Mouse (Mus musculus) left cerebral cortex, adult 9 months (tissue): ENCODE measurements around the gene Nr1d2.
"Not testable (repeated sequence)": the region's sequence is repeated elsewhere in the genome, so short reads cannot be mapped to it uniquely, and the experiment has no call there.

Experiments used
- DNase-seq, 2 experiments: peaks; one replicate each; pipeline ENCODE4 v3.0.0; 2022; ENCODE audit warnings: low spot score in 2 of 2

The Nr1d2 gene

GRCm38 (mm10) chr14:18238750-18239731 is at the start of gene Nr1d2:
TSS of gene Nr1d2 (minus strand) at chr14:18239127.
- peak; percentile 98 to 99 for DNase-seq

- no peak for DNase-seq
Measured at GRCm38 (mm10) chr14:18287391-18287790, 48.5 kb upstream of the Nr1d2 start.

DNA sequence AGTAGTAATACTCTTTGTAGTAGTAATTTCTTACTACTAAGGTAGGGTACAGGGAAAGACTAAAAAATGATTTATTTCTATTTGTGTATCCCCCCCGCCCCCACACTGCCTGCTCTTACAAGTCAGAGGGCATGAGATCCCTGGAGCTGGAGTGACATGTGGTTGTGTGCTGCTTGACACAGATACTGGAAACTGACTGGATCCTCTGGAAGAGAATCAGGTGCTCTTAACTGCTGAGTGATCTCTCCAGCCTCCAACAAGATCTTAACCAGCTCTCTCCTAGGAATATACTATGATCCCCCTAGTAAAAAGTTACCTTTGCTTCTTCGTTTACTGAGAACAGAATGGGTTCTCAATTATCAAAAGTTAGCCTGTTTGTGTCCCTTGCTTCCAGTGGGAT is 47.5 kb upstream of the Nr1d2 start:
- DNase-seq = no peak

DNA sequence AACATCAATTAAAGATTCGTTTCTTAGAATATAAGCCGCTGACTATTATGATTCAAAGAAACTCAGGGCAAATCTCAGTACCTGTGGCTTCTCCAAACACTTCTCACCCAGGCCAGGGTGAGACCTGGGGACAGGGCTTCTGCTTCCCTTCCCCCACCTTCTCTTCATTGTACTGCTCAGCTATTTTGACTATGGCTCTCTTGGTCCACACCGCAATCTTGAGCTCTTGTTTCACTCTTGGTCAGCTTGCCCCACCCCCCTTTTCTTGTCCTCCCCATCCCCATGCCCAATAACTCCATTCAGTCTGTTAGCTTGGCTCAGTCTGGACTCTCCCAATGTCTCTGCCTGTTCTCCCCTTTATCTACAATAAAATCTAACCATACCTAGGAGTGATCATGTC is 46.5 kb upstream of the Nr1d2 start:
- DNase-seq = no peak

- no peak for DNase-seq
Measured at GRCm38 (mm10) chr14:18284581-18284980, 45.7 kb upstream of the Nr1d2 start.

DNA sequence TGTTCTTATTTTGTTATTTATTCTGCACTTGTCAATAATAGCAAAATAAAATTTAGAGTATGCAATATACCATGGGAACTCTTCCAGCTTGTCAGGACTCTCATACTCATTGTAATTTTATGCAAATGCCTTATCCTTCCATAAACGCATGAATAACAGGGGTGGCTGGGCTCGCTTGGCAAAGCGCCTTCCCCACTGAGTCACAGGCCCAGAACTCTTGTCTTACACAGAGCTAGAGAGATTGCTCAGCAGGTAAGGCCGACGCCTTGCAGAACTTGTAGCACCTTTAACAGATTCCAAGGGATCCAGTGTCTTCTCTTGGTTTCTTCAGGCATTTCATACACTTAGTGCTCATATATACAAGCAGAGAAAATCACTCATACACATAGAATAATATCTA is 41.4 kb upstream of the Nr1d2 start:
- no peak for DNase-seq

GRCm38 (mm10) chr14:18274526-18274925 is 35.6 kb upstream of the Nr1d2 start:
- no peak for DNase-seq

- DNase-seq = no peak
Measured at GRCm38 (mm10) chr14:18271666-18272065, 32.7 kb upstream of the Nr1d2 start.

- DNase-seq = peak; percentile 97 to 99
Measured at GRCm38 (mm10) chr14:18270529-18271441, 31.9 kb upstream of the Nr1d2 start, which contains the start of the genes Nkiras1 and Rpl15. TSS of gene Nkiras1 (plus strand) at chr14:18271136. TSS of gene Rpl15 (minus strand) at chr14:18271391.

DNA sequence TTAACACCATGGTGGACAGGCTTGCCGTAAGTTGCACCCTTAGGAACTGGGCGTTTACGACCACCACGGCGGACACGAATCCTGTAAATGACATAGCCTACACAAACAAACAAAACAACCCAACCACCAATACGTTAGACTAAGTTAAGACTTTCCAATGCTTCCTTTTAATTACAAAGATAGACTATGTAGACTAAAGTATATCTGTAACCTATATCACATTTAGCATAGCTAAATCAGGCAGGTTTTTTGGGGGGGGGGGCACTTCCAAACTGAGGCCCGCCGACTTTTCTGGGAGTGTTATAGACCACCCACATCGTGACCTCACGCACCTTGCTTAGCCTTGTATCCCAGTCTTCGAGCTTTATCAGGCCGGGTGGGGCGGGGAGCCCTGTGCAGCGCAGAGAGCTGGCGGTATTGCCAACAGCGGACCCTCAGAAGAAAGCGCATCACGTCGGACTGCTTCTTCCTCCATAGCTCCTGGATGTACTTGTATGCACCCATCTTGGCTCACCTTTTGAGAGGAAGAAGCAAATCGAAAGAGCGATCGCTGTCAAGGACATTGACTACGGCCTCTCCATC is 31.1 kb upstream of the Nr1d2 start:
- not testable (repeated sequence) for DNase-seq

DNA sequence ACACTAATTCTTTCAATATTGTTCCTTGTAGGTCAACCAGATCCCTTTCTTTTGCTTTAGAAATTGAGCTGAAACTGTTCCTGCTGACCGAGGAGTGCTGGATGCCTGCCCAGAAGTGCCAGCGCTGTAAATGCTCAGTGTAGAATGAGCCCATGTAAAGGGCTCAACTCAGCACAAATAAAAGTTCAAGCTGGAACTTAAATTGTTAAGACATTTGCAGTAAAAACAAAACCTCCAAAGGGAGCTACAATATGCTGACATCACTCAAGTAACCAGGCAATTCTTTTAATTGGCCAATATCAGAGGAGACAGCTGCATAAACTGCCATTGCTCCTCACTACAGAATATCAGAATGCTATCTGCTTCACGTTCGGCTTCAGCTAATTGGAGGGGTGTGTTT is 24.5 kb upstream of the Nr1d2 start:
- no peak for DNase-seq

- DNase-seq = no peak
Measured at GRCm38 (mm10) chr14:18261203-18261602, 22.3 kb upstream of the Nr1d2 start.

- DNase-seq = no peak
Measured at GRCm38 (mm10) chr14:18242638-18243130, 3.8 kb upstream of the Nr1d2 start.

DNA sequence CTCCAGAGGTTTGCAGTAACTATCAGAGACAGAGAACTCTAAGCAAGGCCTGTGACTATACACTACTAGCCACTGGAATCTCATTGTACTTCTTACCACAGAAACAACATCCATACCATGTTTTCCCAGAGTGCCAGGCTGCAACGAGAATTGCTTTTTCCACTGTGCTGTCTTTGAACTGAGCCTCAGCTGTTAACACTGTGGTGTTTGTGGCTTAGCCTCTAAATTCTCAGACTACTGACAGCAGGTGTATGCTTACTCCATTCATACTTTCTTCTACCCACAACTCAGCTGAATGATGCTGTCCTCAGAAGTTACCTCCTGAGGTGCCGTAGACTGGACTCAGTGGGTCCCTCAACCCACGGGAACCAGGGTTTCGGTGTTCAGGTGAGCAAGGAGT is 2.9 kb upstream of the Nr1d2 start:
- DNase-seq = no peak

- DNase-seq = no peak
Measured at GRCm38 (mm10) chr14:18240132-18240531, 1.2 kb upstream of the Nr1d2 start.

- DNase-seq = peak; percentile 95 to 98
Measured at GRCm38 (mm10) chr14:18238131-18238749, 687 bp downstream of the Nr1d2 start.

DNA sequence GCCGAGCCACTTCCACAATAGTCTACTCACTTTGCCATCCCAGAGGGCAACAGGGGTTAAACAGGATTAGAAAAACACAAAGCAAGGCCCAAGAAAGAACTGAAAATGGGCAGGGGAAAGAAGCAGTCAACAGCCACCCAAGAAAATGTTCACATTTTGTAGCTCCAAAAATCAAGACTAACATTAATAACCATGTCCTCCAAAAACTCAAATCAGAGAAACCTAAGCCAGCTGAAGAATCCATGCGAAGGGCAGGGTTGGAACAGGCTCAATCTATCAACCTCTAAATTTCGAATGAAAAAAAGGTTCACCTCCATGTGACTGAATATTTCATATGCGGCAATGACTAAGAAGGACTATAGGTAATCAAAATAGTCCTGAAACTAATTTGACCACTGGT is 1.5 kb downstream of the Nr1d2 start:
- DNase-seq = no peak

GRCm38 (mm10) chr14:18236496-18237235 is 2.3 kb downstream of the Nr1d2 start:
- DNase-seq = not testable (repeated sequence)

- DNase-seq = no peak
Measured at GRCm38 (mm10) chr14:18233981-18234960, 4.7 kb downstream of the Nr1d2 start.
